Comparison of ENCODE assay signal across 8 mouse cellular contexts in genomic region chr1:177444483-177444810, GRCm38 (mm10). TPM values are rescaled to one million over a fixed set of nuclear protein-coding genes. Genes with fewer than 3 reads are reported as not detected.
A peak's percentile ranks its signal among the peaks of the same experiment; 100 is the strongest.
DNase-seq lines count a peak whose midpoint lies in the region; ATAC-seq lines count a peak whose summit lies in the region.

No protein-coding gene starts in this region.

- ATAC-seq in activated CD4-positive, CD25-positive, alpha-beta regulatory T cell, adult 4 months: no peak

- peak; percentile 75 for DNase-seq in embryo, embryonic 10 days (ENCODE audit: low spot score)
- no peak for DNase-seq in embryo, embryonic 9.5 days (ENCODE audit: extremely low spot score)
- DNase-seq in right cerebral cortex, postnatal 10 days (ENCODE audit: low spot score in 2 of 2): peak; percentile 76 to 89
- DNase-seq in right cerebral cortex, postnatal 4 days: no peak
- DNase-seq in layer of hippocampus, postnatal 10 days (ENCODE audit: low spot score in 2 of 2): peak; percentile 69 to 72
- DNase-seq in neural tube, embryonic 10.5 days (ENCODE audit: extremely low spot score, low spot score): peak; percentile 36
- DNase-seq in B cell, adult 2 months: no peak

RNA-seq across cellular contexts. Expression of gene Zbtb18, which starts 2.3 kb away (rescaled TPM):
- total RNA-seq in layer of hippocampus, postnatal 10 days (2021): 100 to 1,000 TPM; 639 to 677 TPM
- 1 to 10 TPM; 2.2 to 3.8 TPM for polyA plus RNA-seq in activated CD4-positive, CD25-positive, alpha-beta regulatory T cell, adult 4 months (2017; shearing (Covaris generic))

Comparison
In these comparisons a context has a peak if more than half of its experiments do, and no peak if none do; other contexts are left out.
1. DNase-seq: peak in embryo, embryonic 10 days (single experiment), right cerebral cortex, postnatal 10 days (2 of 2), layer of hippocampus, postnatal 10 days (2 of 2) and neural tube, embryonic 10.5 days (single experiment); none in embryo, embryonic 9.5 days (single experiment), right cerebral cortex, postnatal 4 days (single experiment) and B cell, adult 2 months (0 of 2).